Mouse (Mus musculus) brain, adult 2 months (tissue): Measurements from ENCODE around the gene Olfr954.

Experiments used
- DNase-seq: peaks from one replicate; pipeline ENCODE4 v3.0.0; 2011; ENCODE audit warnings: low read depth, low spot score

Gene Olfr954

GRCm38 (mm10) chr9:39456401-39456800 lies at the start of gene Olfr954:
Olfr954 (plus strand) TSS chr9:39456701.
- no peak for DNase-seq

DNA sequence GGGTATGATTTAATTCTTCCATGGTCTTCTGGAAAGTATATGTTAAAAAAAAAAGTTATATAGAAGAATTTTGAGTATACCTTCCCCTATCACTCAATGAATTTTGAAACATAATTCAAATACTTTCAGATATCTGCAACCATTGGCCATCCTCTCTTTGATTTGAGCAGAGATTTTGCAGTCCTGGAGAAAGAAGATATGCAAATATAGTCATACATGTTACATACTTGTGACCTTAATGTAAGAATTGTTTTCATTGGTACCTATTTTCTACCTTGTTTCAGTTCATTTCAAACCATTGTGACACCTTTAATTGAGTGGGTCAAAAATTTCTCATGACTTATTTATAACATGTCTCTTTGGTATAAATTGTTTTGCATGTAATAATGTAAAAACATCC lies 29.5 kb upstream of the Olfr954 start, which contains the start of gene Olfr952:
Olfr952 (minus strand) TSS at position 101 of the 400 bp plus-strand sequence.
- DNase-seq: no peak

DNA sequence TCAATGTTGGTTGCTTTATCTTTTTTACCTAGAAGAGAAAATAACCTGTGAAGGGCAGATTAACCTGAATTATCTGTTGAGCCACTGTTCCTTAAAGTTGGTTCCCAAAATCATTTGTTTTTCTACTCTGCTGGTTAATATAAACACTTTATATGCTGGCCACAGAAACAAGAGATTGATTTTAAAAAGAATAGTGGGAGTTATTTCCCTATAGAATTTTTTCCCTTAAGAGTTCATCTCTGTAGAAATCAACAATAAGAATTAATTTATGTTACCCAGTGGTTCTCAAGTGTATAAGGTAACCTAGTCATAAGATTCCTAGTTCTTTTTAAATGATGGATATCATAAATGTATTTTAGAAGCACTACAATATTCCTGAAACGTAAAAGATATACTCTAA lies 15.3 kb downstream of the Olfr954 start, which contains the start of gene Olfr955:
Olfr955 (minus strand) TSS at position 101 of the 400 bp plus-strand sequence.
- DNase-seq: no peak

- no peak for DNase-seq
Measured at GRCm38 (mm10) chr9:39493895-39494294, 37.4 kb downstream of the Olfr954 start, which contains the start of gene Olfr44. Olfr44 (minus strand) TSS chr9:39493995.

DNA sequence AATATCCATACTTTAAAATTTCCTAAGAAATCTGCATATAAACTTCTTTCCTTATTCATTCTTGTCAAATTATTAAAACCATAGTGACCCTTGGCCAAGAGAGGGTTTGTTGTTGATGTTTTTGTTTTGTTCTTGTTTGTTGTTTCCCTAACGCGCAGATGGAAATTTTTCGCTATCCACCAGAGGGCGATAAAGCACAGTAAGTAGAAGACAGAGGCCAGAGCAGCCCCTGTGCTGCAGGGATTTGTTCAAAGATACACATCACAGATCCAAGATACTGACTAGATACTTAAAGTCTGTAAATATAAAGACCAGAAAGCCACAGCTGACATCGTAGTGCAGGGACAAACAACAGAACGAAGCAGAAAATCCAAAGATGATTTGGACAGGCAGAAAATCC lies 52.5 kb downstream of the Olfr954 start:
- DNase-seq: peak; percentile 73

DNA sequence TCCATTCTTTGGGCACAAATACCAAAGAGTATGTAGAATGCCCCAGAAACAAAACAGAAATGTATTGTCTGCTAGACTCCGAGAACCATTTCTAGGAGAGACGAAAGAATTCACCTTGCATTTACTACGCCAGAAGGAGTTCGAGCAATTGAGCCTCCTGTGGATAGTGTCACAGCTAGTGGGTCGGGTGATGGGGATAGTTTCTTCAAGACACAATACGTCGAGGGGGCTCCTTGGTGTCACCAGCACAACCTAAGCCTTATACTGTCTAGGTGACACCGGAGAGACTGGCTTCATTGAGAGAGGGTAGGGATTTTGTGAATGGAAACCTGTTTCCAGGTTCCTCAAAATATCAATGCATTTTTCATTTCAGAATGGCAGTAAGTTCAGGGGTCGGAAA lies 52.9 kb downstream of the Olfr954 start:
- DNase-seq: no peak
